Mouse (Mus musculus) CH12.LX (cell line): Measurements from ENCODE around the gene Tmx2. TPM values are rescaled to one million over a fixed set of nuclear protein-coding genes. Genes with fewer than 3 reads are reported as not detected.
A peak's percentile ranks its signal among the peaks of the same experiment; 100 is the strongest.

Experiments
- DNase-seq: peaks from one replicate; pipeline ENCODE4 v3.0.0-alpha.2; 2013; ENCODE audit errors: extremely low read depth
- H3K27ac ChIP-seq: 2 replicates; pipeline ENCODE4 v1.5.1; 2012; ENCODE audit warnings: low read depth, mild to moderate bottlenecking, control low read depth, moderate library complexity; ENCODE audit not compliant: insufficient read depth
- H3K27me3 ChIP-seq: replicated peaks from 2 replicates; pipeline ENCODE3; 2012; ENCODE audit warnings: inconsistent platforms
- H3K36me3 ChIP-seq, 2 experiments: replicated peaks in 1 of 2; 2 replicates each; pipeline versions ENCODE3 to v1.6.1; 2012; ENCODE audit warnings: inconsistent platforms in 1 of 2, low read length in 1 of 2, mild to moderate bottlenecking in 1 of 2, mixed read lengths in 1 of 2, moderate library complexity in 1 of 2; ENCODE audit not compliant: control insufficient read depth in 1 of 2, insufficient read depth in 1 of 2
- H3K4me1 ChIP-seq, 2 experiments: 2 replicates each; pipeline ENCODE4 v1.6.1; 2012; ENCODE audit warnings: inconsistent platforms in 1 of 2, moderate library complexity in 1 of 2; ENCODE audit not compliant: insufficient read depth in 2 of 2, control insufficient read depth in 1 of 2
- H3K4me2 ChIP-seq: 2 replicates; pipeline ENCODE4 v1.6.1; 2012; ENCODE audit warnings: low read depth, mild to moderate bottlenecking, control low read depth; ENCODE audit not compliant: poor library complexity, insufficient read depth, severe bottlenecking
- H3K4me3 ChIP-seq, 3 experiments: fragments of 150-350 bp in 1 of 3; sonication (generic) in 1 of 3; replicated peaks in 1 of 3; 2 replicates each; pipeline versions ENCODE3 to v1.5.1; 2011 to 2012; ENCODE audit warnings: low read depth in 2 of 3, low read length in 2 of 3, mild to moderate bottlenecking in 2 of 3, moderate library complexity in 2 of 3, control low read depth in 1 of 3, improper control_type of control experiment in 1 of 3, inconsistent platforms in 1 of 3, mixed read lengths in 1 of 3; ENCODE audit not compliant: poor library complexity in 1 of 3
- H3K79me2 ChIP-seq: replicated peaks from 2 replicates; pipeline ENCODE4 v1.6.1; 2012; ENCODE audit warnings: mild to moderate bottlenecking, moderate library complexity; ENCODE audit not compliant: control insufficient read depth, poor library complexity, insufficient read depth, severe bottlenecking; ENCODE audit errors: extremely low read depth
- H3K9ac ChIP-seq: 2 replicates; pipeline ENCODE4 v1.6.1; 2012; ENCODE audit warnings: low read depth, mild to moderate bottlenecking, control low read depth, moderate library complexity; ENCODE audit not compliant: insufficient read depth
- H3K9me3 ChIP-seq: replicated peaks from 2 replicates; pipeline ENCODE3; 2012; ENCODE audit warnings: low read length, inconsistent platforms, mixed read lengths
- BHLHE40 ChIP-seq: IDR thresholded peaks from 2 replicates; pipeline ENCODE4 v1.6.1; 2011; ENCODE audit warnings: mild to moderate bottlenecking, low read depth, low read length, improper control_type of control experiment
- CHD1 ChIP-seq: IDR thresholded peaks from 2 replicates; pipeline ENCODE4 v1.6.1; 2012; ENCODE audit warnings: low read depth, low read length, improper control_type of control experiment, inconsistent platforms
- CHD2 ChIP-seq: IDR thresholded peaks from 2 replicates; pipeline ENCODE4 v1.6.1; 2011; ENCODE audit warnings: low read length, improper control_type of control experiment
- CTCF ChIP-seq, 2 experiments: IDR thresholded peaks in 1 of 2; conservative IDR thresholded peaks in 1 of 2; 2 replicates each; pipeline ENCODE4 v1.5.1; 2011 to 2012; ENCODE audit warnings: low read depth in 2 of 2, low read length in 2 of 2, improper control_type of control experiment in 1 of 2, inconsistent platforms in 1 of 2, mild to moderate bottlenecking in 1 of 2, moderate library complexity in 1 of 2
- E2F4 ChIP-seq: IDR thresholded peaks from 2 replicates; pipeline ENCODE4 v1.6.1; 2011; ENCODE audit warnings: low read depth, low read length, improper control_type of control experiment; ENCODE audit not compliant: insufficient replicate concordance
- ELF1 ChIP-seq: IDR thresholded peaks from 2 replicates; pipeline ENCODE4 v1.6.1; 2014; ENCODE audit warnings: low read depth, mild to moderate bottlenecking, inconsistent platforms, low read length, improper control_type of control experiment
- EP300 ChIP-seq: IDR thresholded peaks from 2 replicates; pipeline ENCODE4 v1.6.1; 2011; ENCODE audit warnings: low read length, improper control_type of control experiment
- ETS1 ChIP-seq: conservative IDR thresholded peaks from 2 replicates; pipeline ENCODE4 v1.6.1; 2012; ENCODE audit warnings: low read depth, mild to moderate bottlenecking, inconsistent platforms, low read length, improper control_type of control experiment, moderate library complexity
- GABPA ChIP-seq: IDR thresholded peaks from 2 replicates; pipeline ENCODE4 v1.6.1; 2012; ENCODE audit warnings: low read depth, low read length, improper control_type of control experiment, inconsistent platforms; ENCODE audit not compliant: insufficient replicate concordance
- HCFC1 ChIP-seq: IDR thresholded peaks from 2 replicates; pipeline ENCODE4 v1.6.1; 2012; ENCODE audit warnings: low read depth, mild to moderate bottlenecking, inconsistent platforms, low read length, improper control_type of control experiment
- IRF4 ChIP-seq: IDR thresholded peaks from 2 replicates; pipeline ENCODE4 v1.6.1; 2014; ENCODE audit warnings: low read depth, mild to moderate bottlenecking, inconsistent platforms, low read length, improper control_type of control experiment
- JUN ChIP-seq: IDR thresholded peaks from 2 replicates; pipeline ENCODE4 v1.6.1; 2011; ENCODE audit warnings: low read depth, mild to moderate bottlenecking, low read length, improper control_type of control experiment, moderate library complexity; ENCODE audit not compliant: insufficient read depth
- JUND ChIP-seq: conservative IDR thresholded peaks from 2 replicates; pipeline ENCODE4 v1.6.1; 2011; ENCODE audit warnings: low read depth, low read length, improper control_type of control experiment
- KAT2A ChIP-seq: IDR thresholded peaks from 2 replicates; pipeline ENCODE4 v1.6.1; 2012; ENCODE audit warnings: low read length, improper control_type of control experiment, inconsistent platforms; ENCODE audit not compliant: insufficient replicate concordance
- MAFK ChIP-seq: IDR thresholded peaks from 2 replicates; pipeline ENCODE4 v1.6.1; 2011; ENCODE audit warnings: low read length, improper control_type of control experiment; ENCODE audit not compliant: insufficient replicate concordance
- MAX ChIP-seq: IDR thresholded peaks from 2 replicates; pipeline ENCODE4 v1.6.1; 2011; ENCODE audit warnings: low read length, improper control_type of control experiment
- MAZ ChIP-seq: IDR thresholded peaks from 2 replicates; pipeline ENCODE4 v1.6.1; 2012; ENCODE audit warnings: low read depth, mild to moderate bottlenecking, inconsistent platforms, low read length, improper control_type of control experiment, moderate library complexity
- MEF2A ChIP-seq: IDR thresholded peaks from 2 replicates; pipeline ENCODE4 v1.6.1; 2014; ENCODE audit warnings: low read depth, mild to moderate bottlenecking, inconsistent platforms, low read length, improper control_type of control experiment, borderline replicate concordance
- MXI1 ChIP-seq: IDR thresholded peaks from 2 replicates; pipeline ENCODE4 v1.6.1; 2011; ENCODE audit warnings: mild to moderate bottlenecking, low read depth, low read length, improper control_type of control experiment
- MYC ChIP-seq: IDR thresholded peaks from 2 replicates; pipeline ENCODE4 v1.6.1; 2011; ENCODE audit warnings: low read depth, mild to moderate bottlenecking, improper control_type of control experiment, low read length
- NELFE ChIP-seq: IDR thresholded peaks from 2 replicates; pipeline ENCODE4 v1.6.1; 2011; ENCODE audit warnings: low read depth, low read length, improper control_type of control experiment
- NRF1 ChIP-seq: IDR thresholded peaks from 2 replicates; pipeline ENCODE4 v1.6.1; 2014; ENCODE audit warnings: low read depth, mild to moderate bottlenecking, inconsistent platforms, low read length, improper control_type of control experiment, moderate library complexity
- PAX5 ChIP-seq: IDR thresholded peaks from 2 replicates; pipeline ENCODE4 v1.6.1; 2012; ENCODE audit warnings: low read length, inconsistent platforms, mixed read lengths
- POLR2A ChIP-seq: IDR thresholded peaks from 2 replicates; pipeline ENCODE4 v1.6.1; 2011; ENCODE audit warnings: low read depth, mild to moderate bottlenecking, improper control_type of control experiment, low read length
- POLR2AphosphoS2 ChIP-seq: IDR thresholded peaks from 2 replicates; pipeline ENCODE4 v1.6.1; 2011; ENCODE audit warnings: low read depth, low read length, improper control_type of control experiment
- RAD21 ChIP-seq: IDR thresholded peaks from 2 replicates; pipeline ENCODE4 v1.6.1; 2011; ENCODE audit warnings: low read depth, mild to moderate bottlenecking, low read length, improper control_type of control experiment, moderate library complexity
- RCOR1 ChIP-seq: conservative IDR thresholded peaks from 2 replicates; pipeline ENCODE4 v1.6.1; 2012; ENCODE audit warnings: low read depth, mild to moderate bottlenecking, inconsistent platforms, low read length, improper control_type of control experiment
- SIN3A ChIP-seq: IDR thresholded peaks from 2 replicates; pipeline ENCODE4 v1.6.1; 2012; ENCODE audit warnings: low read length, improper control_type of control experiment, inconsistent platforms
- SMC3 ChIP-seq: IDR thresholded peaks from 2 replicates; pipeline ENCODE4 v1.6.1; 2011; ENCODE audit warnings: low read depth, low read length, improper control_type of control experiment
- TBP ChIP-seq: conservative IDR thresholded peaks from 2 replicates; pipeline ENCODE4 v1.6.1; 2011; ENCODE audit warnings: low read depth, low read length, improper control_type of control experiment
- TCF12 ChIP-seq: IDR thresholded peaks from 2 replicates; pipeline ENCODE4 v1.6.1; 2014; ENCODE audit warnings: low read depth, mild to moderate bottlenecking, inconsistent platforms, low read length, improper control_type of control experiment
- UBTF ChIP-seq: IDR thresholded peaks from 2 replicates; pipeline ENCODE4 v1.6.1; 2012; ENCODE audit warnings: low read depth, mild to moderate bottlenecking, inconsistent platforms, low read length, improper control_type of control experiment, moderate library complexity
- USF1 ChIP-seq: IDR thresholded peaks from 2 replicates; pipeline ENCODE4 v1.6.1; 2014; ENCODE audit warnings: low read depth, mild to moderate bottlenecking, inconsistent platforms, low read length, improper control_type of control experiment
- USF2 ChIP-seq: conservative IDR thresholded peaks from 2 replicates; pipeline ENCODE4 v1.6.1; 2011; ENCODE audit warnings: low read depth, low read length, improper control_type of control experiment
- ZC3H11A ChIP-seq: IDR thresholded peaks from 2 replicates; pipeline ENCODE4 v1.6.1; 2012; ENCODE audit warnings: low read depth, mild to moderate bottlenecking, inconsistent platforms, low read length, improper control_type of control experiment
- ZKSCAN1 ChIP-seq: IDR thresholded peaks from 2 replicates; pipeline ENCODE4 v1.6.1; 2012; ENCODE audit warnings: low read depth, inconsistent platforms, low read length, improper control_type of control experiment, borderline replicate concordance
- ZMIZ1 ChIP-seq: IDR thresholded peaks from 2 replicates; pipeline ENCODE4 v1.6.1; 2012; ENCODE audit warnings: low read depth, mild to moderate bottlenecking, inconsistent platforms, low read length, improper control_type of control experiment
- ZNF384 ChIP-seq: IDR thresholded peaks from 2 replicates; pipeline ENCODE4 v1.6.1; 2012; ENCODE audit warnings: low read depth, low read length, improper control_type of control experiment, inconsistent platforms
- dilution Hi-C: fragments of 300-500 bp; cut with MboI; formaldehyde crosslinking; loops from 2 replicates; pipeline ENCODE4 v1.14.3; 2020; ENCODE audit warnings: low sequenced_read_pairs; ENCODE audit not compliant: extremely low pct_unique_long_range_greater_than_20kb, extremely low pct_ligation_motif_present
- in situ Hi-C: fragments of 300-500 bp; cut with MboI; formaldehyde crosslinking; loops from 3 replicates; pipeline ENCODE4 v1.14.3; 2019; ENCODE audit warnings: low sequenced_read_pairs, low pct_ligation_motif_present, low pct_unique_long_range_greater_than_20kb, mixed read lengths
- polyA plus RNA-seq: library from polyadenylated mRNA; unstranded; fragments of >175 nt; gene quantifications from 2 replicates; pipeline ENCODE4 v1.2.1, GENCODE M21; 2012; ENCODE audit warnings: low read depth; ENCODE audit not compliant: insufficient read length
- total RNA-seq, 2 experiments: library from RNA; depleted of rRNA; stranded (reverse); fragments of 300-350 nt in 1 of 2; fragments of >200 nt in 1 of 2; gene quantifications; 2 replicates each; pipeline ENCODE4 v1.2.3; 2012 to 2014

Gene Tmx2
- total and polyA plus RNA-seq, 3 experiments = 68.1 to 76.5 (median 70.4) TPM

- peak; percentile 93 for DNase-seq
- H3K79me2 ChIP-seq = peaks cover 2% of the 10 kb centered on the region
- H3K4me3 ChIP-seq = peak within 1 kb of the TSS; percentile 86 to 97 (median 94)
- H3K27me3 ChIP-seq = no peaks in the 10 kb centered on the region
- in situ Hi-C loops (loop anchor here (25.0 kb wide), 1 partner anchor 208 kb away; no protein-coding TSS in a partner anchor), dilution Hi-C loops (no loop called here)
- H3K9ac ChIP-seq = peak within 1 kb of the TSS; percentile 96
- no peaks in the 10 kb centered on the region for H3K9me3 ChIP-seq
- peaks cover 4 to 11% of the 10 kb centered on the region in 2 experiments; a peak in 3 of 4 replicates for H3K4me1 ChIP-seq
- peak within 1 kb of the TSS; percentile 91 for H3K4me2 ChIP-seq
- TF ChIP-seq MAZ (peak; percentile 84), CTCF (conservative IDR thresholded peaks at IDR 0.05 in 1 of 2, IDR thresholded peaks at IDR 0.05 in 1 of 2; ENCODE audit: low read depth in 2 of 2, low read length in 2 of 2) (no peak), MAX (peak; percentile 96), E2F4 (peak; percentile 89; the same call in 1 of the 2 replicates), MXI1 (peak; percentile 83), EP300 (peak; percentile 49; the same call in 1 of the 2 replicates), RAD21 (no peak), CHD1 (0 out of 2 replicates have a peak, but pooled peaks have one; percentile 81), USF2 (peak; percentile 88), ZMIZ1 (peak; percentile 85), IRF4 (0 out of 2 replicates have a peak, but pooled peaks have one; percentile 42), ZC3H11A (no peak), MEF2A (peak; percentile 48; the same call in 1 of the 2 replicates), JUN (no peak), ZKSCAN1 (no peak), CHD2 (peak; percentile 93), RCOR1 (0 out of 2 replicates have a peak, but pooled peaks have one; percentile 16), PAX5 (no peak), SIN3A (peak; percentile 89), USF1 (peak; percentile 95), ELF1 (peak; percentile 75), GABPA (no peak), MYC (peak; percentile 56; the same call in 1 of the 2 replicates), SMC3 (no peak), HCFC1 (peak; percentile 72), NELFE (peak; percentile 75), NRF1 (peak; percentile 58), TBP (peak; percentile 88), ETS1 (peak; percentile 43; the same call in 1 of the 2 replicates), BHLHE40 (peak; percentile 90), KAT2A (peak; percentile 79), ZNF384 (no peak), UBTF (no peak), POLR2A (peak; percentile 89), MAFK (no peak), JUND (no peak; the same call in 1 of the 2 replicates), POLR2AphosphoS2 (peak; percentile 97), TCF12 (peak; percentile 78)
- peaks cover 27 to 46% of the 10 kb centered on the region in 2 experiments for H3K36me3 ChIP-seq
- H3K27ac ChIP-seq = peak within 1 kb of the TSS; percentile 66
These were observed 8.4 kb downstream of the Tmx2 start, which contains the start of gene Selenoh for GRCm38 (mm10) chr2:84670569-84670933. TSS of gene Selenoh (minus strand) at chr2:84670770.
